Mouse (Mus musculus): ENCODE results near the gene Pycard. TPM values are rescaled to one million over a fixed set of nuclear protein-coding genes. Genes with fewer than 3 reads are reported as not detected.

Gene Pycard
- total and polyA plus RNA-seq, 2 experiments from 2014 or later = 10.7 to 12.7 TPM

DNA sequence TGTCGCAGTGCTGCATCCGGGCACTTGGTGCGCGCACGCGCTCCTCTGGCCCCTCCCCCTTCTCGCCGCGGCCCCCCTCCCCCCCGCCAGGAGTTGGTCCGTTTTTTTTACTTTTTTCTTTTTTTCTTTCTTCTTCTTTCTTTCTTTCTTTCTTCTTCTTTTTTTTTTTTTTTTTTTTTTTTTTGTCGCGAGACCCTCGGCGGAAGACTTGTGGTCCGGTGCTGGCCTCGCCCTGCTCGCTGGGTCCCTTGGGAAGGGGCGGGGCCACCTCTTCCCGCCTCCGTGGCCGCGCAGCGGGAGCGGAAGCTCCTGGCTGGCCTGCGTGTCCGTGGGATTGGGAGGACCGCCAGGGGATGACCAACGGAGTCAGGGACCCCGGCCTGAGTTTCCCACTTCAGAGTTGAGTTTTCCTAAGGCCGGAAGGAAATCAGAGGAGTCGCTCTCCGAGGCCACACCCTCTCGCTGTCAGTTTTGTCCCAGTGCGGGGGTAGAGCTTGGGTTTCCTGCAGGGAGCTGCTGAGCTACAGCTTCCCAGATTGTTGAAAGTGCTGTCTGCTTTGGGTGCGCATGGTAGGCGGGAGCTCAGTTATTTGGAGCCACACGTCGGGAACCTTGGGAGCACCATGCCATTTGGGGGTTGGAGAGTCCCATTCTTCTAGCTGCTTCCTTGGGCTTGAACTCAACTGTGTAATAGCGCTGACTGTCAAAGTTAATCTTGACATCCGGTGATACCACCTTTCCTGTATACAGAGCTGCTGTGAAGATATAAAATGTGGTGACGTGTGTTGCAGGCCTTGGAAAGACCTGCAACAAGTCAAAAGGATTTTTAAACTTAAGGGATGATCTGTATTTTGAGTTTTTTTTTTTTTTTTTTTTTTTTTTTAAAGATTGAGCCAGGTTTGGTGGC is 25.5 kb downstream of the Pycard start:
- Histone ChIP-seq H3K9me3 (ENCODE audit: low read length) (no peaks in the 10 kb centered on the region), H3K27ac (peak overlapping the region; percentile 97), H3K4me3 (ENCODE audit: low read length) (peak overlapping the region; percentile 77), H3K4me1 (ENCODE audit: insufficient read depth, low read length) (peaks cover 8% of the 10 kb centered on the region), H3K4me2 (ENCODE audit: low read depth, low read length) (peak overlapping the region; percentile 67), H3K36me3 (ENCODE audit: insufficient read depth, low read length) (peaks cover 26% of the 10 kb centered on the region), H3K9ac (replicated peaks; ENCODE audit: low read length) (peak overlapping the region; percentile 91), H3K27me3 (ENCODE audit: insufficient read depth, low read length) (no peaks in the 10 kb centered on the region)
- no peak for TF ChIP-seq CTCF (IDR thresholded peaks at IDR 0.05; ENCODE audit: low read depth)
- WGBS = 1% methylated on average over 39 of the region's 42 CpGs
- ATAC-seq = peak; percentile 46
- peak; percentile 88 for DNase-seq (ENCODE audit: low spot score)

DNA sequence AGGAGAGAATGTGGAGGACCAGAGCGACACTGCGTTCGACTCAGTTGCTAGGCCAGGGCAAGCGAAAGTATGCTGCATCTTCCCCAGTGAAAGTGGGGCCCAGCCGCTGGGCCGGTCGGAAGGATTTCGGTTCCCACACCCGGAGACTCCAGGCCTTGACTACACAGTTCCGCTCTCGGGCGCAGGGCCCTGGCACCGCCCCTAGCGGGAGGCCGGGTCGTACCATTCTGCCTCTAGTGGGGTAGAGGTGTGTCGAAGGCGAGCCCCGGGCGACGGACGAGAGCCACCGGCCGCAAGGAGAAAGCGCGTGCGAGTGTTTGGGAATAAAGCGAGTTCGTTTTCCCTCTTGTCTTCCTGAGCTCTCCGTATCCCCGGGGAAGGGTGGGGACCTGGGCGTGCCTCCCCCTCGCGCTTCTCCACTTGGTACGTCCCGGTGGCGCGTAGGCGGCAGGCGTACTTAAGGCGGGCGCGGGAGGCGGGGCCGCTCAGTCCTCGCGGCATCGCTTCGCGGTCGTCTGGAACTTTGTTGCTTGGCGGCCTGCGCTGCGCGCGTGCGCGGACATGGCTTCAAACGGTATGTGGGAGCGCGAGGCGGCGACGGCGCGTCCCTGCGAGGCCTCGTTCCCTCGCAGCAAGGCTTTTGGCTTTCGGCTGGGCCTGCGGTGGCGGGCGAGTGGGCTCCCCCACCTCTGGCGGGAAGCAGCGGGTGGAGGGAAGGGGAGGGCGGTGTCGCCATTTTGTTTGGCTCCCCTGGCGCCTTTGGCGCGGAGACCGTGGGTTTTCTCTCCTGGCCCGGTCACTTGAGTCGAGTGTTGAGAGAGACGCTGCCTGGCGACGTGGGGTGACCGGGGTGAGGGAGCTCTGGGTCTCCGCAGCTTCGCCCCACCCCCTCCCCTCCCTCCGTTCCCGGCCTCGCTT is 26.4 kb downstream of the Pycard start, which contains the start of gene Fus:
TSS of gene Fus (plus strand) at position 454 of the 918 bp plus-strand sequence.
- peaks cover 8% of the 10 kb centered on the region for H3K4me1 ChIP-seq (ENCODE audit: insufficient read depth, low read length)
- WGBS = under 1% methylated on average over 85 of the region's 92 CpGs
- peak within 1 kb of the TSS; percentile 67 for H3K4me2 ChIP-seq (ENCODE audit: low read depth, low read length)
- TF ChIP-seq CTCF (IDR thresholded peaks at IDR 0.05; ENCODE audit: low read depth) = peak; percentile 54
- peak within 1 kb of the TSS; percentile 77 for H3K4me3 ChIP-seq (ENCODE audit: low read length)
- DNase-seq (ENCODE audit: low spot score) (peak; percentile 96), ATAC-seq (peak; percentile 95)
- peak within 1 kb of the TSS; percentile 97 for H3K27ac ChIP-seq
- H3K36me3 ChIP-seq (ENCODE audit: insufficient read depth, low read length) = peaks cover 17% of the 10 kb centered on the region
- H3K27me3 ChIP-seq (ENCODE audit: insufficient read depth, low read length) = no peaks in the 10 kb centered on the region
- peak within 1 kb of the TSS; percentile 91 for H3K9ac ChIP-seq (replicated peaks; ENCODE audit: low read length)
- no peaks in the 10 kb centered on the region for H3K9me3 ChIP-seq (ENCODE audit: low read length)

DNA sequence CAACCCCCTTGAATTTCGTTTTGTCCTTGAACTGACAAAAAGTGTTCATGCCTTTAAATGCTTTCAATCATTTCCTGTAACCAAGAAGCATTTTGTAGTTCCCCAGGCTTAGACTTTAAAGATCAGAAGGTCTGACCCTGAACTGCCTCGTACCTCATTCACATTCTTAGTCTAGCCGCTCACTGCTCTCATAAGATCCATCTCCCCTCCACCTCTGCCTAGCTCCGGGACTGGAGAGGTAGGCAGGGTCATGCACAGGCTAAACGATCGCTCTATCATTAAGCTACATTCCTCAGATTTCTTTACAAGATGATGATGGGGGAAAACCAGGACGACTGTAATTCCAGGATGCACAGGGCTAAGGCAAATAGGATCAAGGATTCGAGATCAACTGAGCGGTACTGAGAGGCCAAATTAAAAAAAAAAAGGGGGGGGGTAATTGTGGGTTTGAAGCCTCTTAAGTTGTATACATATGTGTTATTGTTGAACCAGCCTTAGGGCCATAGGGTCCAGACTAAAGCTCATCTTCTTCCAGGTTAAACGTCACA is 27.2 kb downstream of the Pycard start:
- peaks cover 8% of the 10 kb centered on the region; the same call in 1 of the 2 replicates for H3K36me3 ChIP-seq (ENCODE audit: insufficient read depth, low read length)
- TF ChIP-seq CTCF (IDR thresholded peaks at IDR 0.05; ENCODE audit: low read depth) = no peak
- H3K27ac ChIP-seq = peak overlapping the region; percentile 97
- DNase-seq (ENCODE audit: low spot score) = no peak
- peak overlapping the region; percentile 91 for H3K9ac ChIP-seq (replicated peaks; ENCODE audit: low read length)
- no peak for ATAC-seq
- H3K27me3 ChIP-seq (ENCODE audit: insufficient read depth, low read length) = no peaks in the 10 kb centered on the region
- 10% methylated on average over 10 of the region's 10 CpGs for WGBS
- peak overlapping the region; percentile 67 for H3K4me2 ChIP-seq (ENCODE audit: low read depth, low read length)
- peak overlapping the region; percentile 77 for H3K4me3 ChIP-seq (ENCODE audit: low read length)
- no peaks in the 10 kb centered on the region for H3K9me3 ChIP-seq (ENCODE audit: low read length)
- peaks cover 8% of the 10 kb centered on the region for H3K4me1 ChIP-seq (ENCODE audit: insufficient read depth, low read length)

DNA sequence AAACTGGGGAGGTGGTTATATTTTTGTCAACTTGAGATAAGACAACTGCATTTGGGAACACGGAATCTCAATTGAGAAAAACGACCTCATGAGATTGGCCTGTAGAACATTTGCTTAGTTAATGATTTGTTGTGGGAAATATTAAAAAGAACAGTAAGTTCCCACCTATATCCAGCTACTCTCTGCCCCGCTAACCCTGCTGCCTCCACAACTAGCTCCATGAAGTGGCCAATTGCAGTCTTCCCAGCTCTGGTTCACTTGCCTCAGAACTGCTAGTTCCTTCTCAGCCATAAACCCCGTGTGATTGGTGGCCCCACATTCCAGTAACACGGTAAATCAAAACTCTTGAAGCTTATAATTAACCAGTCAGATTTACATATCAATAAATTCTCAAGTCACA is 34.3 kb downstream of the Pycard start:
- DNase-seq (ENCODE audit: low spot score) (no peak), ATAC-seq (no peak)
- Histone ChIP-seq H3K27ac (no peak overlapping the region), H3K4me1 (ENCODE audit: insufficient read depth, low read length) (no peaks in the 10 kb centered on the region), H3K9me3 (ENCODE audit: low read length) (no peaks in the 10 kb centered on the region), H3K36me3 (ENCODE audit: insufficient read depth, low read length) (no peaks in the 10 kb centered on the region), H3K4me2 (ENCODE audit: low read depth, low read length) (no peak overlapping the region), H3K4me3 (ENCODE audit: low read length) (no peak overlapping the region), H3K9ac (replicated peaks; ENCODE audit: low read length) (no peak overlapping the region), H3K27me3 (ENCODE audit: insufficient read depth, low read length) (no peaks in the 10 kb centered on the region)
- 64% methylated on average over 5 of the region's 5 CpGs for WGBS
- TF ChIP-seq CTCF (IDR thresholded peaks at IDR 0.05; ENCODE audit: low read depth) = no peak

DNA sequence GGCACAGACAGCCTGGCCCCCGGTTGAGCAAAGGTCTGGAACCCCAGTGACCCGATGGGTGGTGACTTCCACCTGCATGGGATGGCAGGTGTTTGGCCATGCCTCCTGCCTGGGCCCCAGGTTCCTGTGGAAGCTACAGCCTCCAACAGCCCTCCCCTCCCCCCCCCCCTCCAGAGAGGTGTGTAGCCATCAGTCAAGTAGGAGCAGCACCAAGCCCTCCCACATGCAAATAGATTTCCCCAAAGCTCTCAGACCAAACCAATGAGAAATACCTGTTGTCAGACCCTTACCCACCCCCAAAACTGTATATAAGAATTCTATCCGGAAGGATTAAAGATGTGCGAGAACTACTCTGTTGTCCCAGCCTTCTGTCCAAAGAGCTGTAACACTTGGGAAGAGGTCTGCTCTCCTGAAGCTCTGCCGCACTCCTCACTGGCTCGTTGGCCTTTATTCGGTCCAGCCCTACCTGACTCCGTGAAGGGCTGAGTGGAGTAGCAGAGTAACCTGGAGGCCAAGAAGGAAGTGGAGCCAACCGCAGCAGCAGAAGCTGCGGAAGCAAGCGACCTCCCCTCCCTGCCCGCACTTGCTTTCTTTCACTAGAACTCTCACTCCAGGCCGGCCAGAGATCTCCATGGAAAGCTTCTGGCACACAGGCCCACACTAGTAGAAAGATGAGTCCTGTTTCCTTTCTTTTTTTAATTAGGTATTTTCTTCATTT is 40.6 kb downstream of the Pycard start:
- Histone ChIP-seq H3K4me3 (ENCODE audit: low read length) (no peak overlapping the region), H3K4me2 (ENCODE audit: low read depth, low read length) (no peak overlapping the region), H3K9ac (replicated peaks; ENCODE audit: low read length) (no peak overlapping the region), H3K4me1 (ENCODE audit: insufficient read depth, low read length) (no peaks in the 10 kb centered on the region), H3K27ac (no peak overlapping the region), H3K36me3 (ENCODE audit: insufficient read depth, low read length) (no peaks in the 10 kb centered on the region), H3K9me3 (ENCODE audit: low read length) (no peaks in the 10 kb centered on the region), H3K27me3 (ENCODE audit: insufficient read depth, low read length) (no peaks in the 10 kb centered on the region)
- no peak for DNase-seq (ENCODE audit: low spot score)
- WGBS = 45% methylated on average over 13 of the region's 13 CpGs
- no peak for TF ChIP-seq CTCF (IDR thresholded peaks at IDR 0.05; ENCODE audit: low read depth)
- no peak for ATAC-seq
